Mouse (Mus musculus) cerebellum, postnatal 10 days (tissue): ENCODE data around the gene Esrra.
"Not testable (repeated sequence)": the region's sequence is repeated elsewhere in the genome, so short reads cannot be mapped to it uniquely, and the experiment has no call there.

Source experiments
- DNase-seq, 2 experiments: peaks; one replicate each; pipeline ENCODE4 v3.0.0; 2021; ENCODE audit warnings: mixed read lengths in 2 of 2

Esrra gene

DNA sequence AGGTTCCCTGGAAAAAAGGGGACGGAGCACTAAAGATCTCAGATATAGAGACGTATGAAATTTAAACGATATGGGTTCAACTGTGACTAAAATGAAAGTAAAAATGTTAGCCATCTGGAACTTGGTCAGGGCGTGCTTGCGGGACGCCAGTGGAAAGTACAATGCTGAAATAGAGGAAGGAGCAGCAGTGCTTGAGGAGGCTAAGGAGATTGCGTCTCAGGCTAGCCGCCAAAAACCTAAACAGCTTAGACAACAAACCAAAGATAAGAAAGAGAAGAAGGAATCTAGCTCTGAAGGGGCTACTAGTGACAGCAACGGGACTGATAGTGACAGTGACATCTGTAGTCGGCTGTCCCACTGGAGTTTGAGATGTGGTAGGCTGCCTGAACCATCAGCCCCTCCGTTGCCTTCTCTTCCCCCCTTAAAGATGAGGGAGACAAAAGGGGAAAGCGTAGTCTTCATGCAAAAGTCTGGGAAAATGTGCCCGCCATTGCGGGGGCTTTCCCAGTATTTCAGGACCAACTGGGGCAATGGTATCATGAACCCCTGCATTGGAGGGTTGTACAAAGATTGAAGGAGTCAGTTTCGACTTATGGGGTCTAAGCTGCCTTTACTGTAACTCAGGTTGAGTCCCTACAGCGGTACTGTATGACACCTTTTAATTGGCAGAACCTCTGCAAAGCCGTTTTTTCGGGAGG is 25.9 kb downstream of the Esrra start:
- not testable (repeated sequence) for DNase-seq

DNA sequence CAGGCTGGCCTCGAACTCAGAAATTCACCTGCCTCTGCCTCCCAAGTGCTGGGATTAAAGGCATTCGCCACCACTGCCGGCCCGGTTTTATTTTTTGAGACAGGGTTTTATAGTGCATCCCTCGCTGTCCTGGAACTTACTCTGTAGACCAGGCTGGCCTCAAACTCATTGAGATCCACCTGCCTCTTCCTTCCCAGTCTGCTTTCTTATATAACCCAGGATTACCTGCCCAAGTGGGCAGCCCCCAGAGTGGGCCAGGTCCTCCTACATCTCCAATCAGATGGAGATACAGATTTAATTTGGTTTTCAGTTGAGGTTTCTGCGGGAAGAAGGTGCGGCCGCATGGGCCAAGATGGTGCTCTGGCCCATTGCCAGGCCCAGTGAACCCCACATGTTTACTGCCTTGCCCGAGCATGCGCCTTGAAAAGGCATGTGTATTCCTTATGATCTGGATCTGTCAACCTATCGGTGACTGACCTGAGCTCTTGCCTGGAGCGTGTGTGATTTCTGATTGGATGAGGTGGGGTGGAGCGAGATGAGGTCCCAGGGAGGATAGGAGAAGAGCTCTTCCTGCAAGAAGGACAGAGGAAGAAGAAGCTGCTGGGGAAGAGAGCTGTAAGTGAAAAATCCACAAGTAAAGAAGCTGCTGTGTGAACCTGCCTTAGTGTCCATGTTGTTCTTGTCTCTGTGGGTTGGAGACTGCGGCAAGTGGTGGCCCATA is 27.7 kb downstream of the Esrra start:
- no peak for DNase-seq

DNA sequence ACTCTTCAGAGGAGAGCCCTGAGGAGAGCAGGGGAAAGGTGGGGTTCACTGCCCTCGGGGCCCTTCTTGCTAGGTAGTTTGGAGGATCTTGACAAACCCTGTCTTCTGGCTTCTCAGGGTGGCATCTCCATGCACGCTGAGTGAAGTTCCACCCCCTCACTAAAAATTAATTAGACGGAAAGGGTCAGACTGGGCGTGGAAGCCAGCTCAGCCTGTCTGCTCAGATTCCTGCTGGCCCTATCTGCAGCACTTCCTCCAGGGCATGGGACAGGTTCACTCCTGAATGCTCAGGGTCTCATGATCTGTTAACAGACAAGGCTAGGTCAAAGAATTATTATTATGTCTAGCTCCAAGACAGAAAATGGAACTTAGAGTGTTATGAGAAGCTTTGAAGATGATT is 29.1 kb downstream of the Esrra start:
- DNase-seq, result no peak

GRCm38 (mm10) chr19:6877965-6878364 is 43.6 kb downstream of the Esrra start:
- no peak for DNase-seq

DNA sequence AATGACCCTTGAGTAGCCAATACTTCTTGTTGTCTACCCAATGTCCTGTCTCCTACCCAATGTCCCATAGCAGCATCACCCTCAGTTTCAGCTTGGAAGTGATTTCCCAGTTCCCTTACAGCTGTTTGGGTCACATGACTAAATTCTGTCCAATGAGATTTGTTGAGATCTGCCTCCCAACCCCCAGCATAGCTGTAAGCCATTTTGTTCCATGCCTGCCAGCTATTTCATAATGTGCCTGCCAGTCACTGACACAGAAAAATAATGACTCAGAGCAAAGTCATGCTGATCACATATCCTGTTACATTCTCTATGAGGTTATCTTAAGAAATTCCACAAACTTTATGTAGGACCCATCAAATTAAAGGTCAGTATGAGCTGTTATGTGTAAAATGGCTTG is 44.8 kb downstream of the Esrra start:
- no peak for DNase-seq

GRCm38 (mm10) chr19:6875834-6876233 is 45.8 kb downstream of the Esrra start:
- DNase-seq, result no peak

GRCm38 (mm10) chr19:6874257-6874656 is 47.4 kb downstream of the Esrra start:
- DNase-seq, result no peak

GRCm38 (mm10) chr19:6872701-6873100 is 48.9 kb downstream of the Esrra start:
- DNase-seq, result no peak

GRCm38 (mm10) chr19:6871574-6872271 is 49.9 kb downstream of the Esrra start:
- DNase-seq, result no peak

- no peak for DNase-seq
Observed at GRCm38 (mm10) chr19:6869355-6869754, 52.3 kb downstream of the Esrra start.

DNA sequence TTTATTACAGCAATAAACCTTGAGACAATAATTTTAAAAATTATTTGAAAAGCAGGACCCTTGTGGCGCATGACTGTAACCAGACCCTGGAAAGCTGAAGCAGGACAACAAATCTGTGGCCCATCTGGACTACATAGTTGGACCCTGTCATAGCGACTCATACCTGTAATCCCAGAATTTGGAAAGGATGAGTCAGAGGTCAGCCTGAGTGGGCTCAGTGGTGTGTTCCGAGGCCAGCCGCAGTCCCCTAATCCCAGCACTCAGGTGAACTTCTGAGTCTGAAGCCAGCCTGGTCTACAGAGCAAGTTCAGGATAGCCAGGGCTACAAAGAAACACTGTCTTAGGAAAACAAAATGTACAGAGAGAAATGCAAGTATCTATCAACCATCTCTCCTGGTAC is 60.2 kb downstream of the Esrra start:
- DNase-seq, result no peak
